Mouse (Mus musculus) R1 (cell line): Measurements from ENCODE around the gene Prkch.
"Not testable (repeated sequence)": the region's sequence is repeated elsewhere in the genome, so short reads cannot be mapped to it uniquely, and the experiment has no call there.

ENCODE experiments used
- DNase-seq: peaks from one replicate; pipeline ENCODE4 v3.0.0-alpha.2; 2018; ENCODE audit warnings: low read depth, low spot score

The Prkch gene

DNA sequence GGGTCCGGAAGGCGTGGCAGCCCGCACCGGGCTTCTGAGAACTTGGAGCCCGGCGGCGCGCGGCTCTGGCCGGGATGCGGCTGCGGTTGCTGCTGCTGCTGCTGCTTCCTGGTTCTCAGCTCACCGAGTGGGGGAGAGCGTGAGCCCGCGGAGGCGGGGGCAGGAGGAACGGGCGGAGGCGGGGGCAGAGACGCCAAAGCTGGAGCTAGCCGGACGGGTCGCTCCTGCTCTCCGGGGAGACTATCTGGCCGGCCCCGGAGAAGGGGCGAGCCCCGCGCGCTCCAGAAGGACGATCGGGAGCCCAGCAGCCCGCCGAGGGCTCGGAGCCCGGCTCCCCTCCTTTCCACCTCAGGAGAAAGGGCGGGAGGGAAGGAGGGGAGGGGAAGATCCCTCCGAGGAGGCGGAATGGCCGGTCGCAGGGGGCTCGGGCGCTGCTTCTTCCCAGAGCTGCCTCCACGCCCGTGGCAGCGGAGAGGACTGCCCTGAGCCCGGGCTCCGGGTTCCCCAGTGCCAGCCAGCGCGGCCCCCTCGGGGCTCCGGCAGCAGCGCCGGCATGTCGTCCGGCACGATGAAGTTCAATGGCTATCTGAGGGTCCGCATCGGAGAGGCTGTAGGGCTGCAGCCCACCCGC is at the start of gene Prkch:
TSS of gene Prkch (plus strand) at position 187 of the 631 bp plus-strand sequence.
- DNase-seq, result no peak

DNA sequence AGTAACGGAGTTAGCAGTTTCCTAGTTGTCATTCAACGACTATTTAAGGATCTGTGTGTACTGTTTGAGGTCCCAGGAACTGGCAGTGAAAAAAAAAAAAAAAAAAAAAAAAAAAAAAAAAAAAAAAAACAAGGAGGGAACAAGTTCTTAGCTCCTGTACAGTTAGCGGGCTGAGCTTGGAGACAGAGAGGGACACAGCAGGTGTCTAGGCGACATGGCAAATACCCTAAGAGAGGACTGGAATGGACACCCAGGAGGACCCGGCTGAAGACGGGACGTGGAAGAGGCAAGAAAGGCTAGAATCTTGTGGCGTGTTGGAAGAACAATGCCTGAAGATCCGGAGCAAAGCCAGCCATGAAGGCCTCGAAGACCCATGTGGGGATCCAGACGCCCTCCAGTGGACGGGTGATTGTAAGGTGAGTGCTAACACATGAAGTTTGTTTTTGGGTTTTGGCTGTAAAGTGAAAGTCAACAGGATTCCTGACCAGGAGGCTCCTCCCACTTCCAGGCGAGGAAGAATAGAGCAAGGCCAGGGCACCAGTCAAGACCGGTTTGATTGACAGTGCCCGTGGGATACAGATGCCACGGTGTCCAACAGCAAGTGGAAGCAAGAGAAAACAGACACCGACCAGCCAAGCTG is 47.0 kb upstream of the Prkch start:
- DNase-seq, result peak; percentile 88

DNA sequence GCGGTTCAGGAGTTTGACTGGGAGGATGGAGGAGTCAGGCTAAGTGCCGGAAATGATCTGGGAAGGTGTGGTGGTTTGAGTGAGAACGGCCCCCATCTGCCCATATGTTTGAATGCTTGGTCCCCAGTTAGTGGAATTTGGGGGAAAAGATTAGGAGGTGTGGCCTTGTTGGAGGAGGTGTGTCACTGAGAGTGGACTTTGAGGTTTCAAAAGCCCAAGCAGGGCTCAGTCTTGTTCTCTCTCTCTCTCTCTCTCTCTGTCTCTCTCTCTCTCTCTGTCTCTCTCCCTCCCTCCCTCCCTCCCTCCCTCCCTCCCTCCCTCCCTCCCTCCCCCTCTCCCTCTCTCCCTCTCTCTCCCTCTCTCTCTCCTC is 46.5 kb upstream of the Prkch start:
- DNase-seq, result not testable (repeated sequence)

DNA sequence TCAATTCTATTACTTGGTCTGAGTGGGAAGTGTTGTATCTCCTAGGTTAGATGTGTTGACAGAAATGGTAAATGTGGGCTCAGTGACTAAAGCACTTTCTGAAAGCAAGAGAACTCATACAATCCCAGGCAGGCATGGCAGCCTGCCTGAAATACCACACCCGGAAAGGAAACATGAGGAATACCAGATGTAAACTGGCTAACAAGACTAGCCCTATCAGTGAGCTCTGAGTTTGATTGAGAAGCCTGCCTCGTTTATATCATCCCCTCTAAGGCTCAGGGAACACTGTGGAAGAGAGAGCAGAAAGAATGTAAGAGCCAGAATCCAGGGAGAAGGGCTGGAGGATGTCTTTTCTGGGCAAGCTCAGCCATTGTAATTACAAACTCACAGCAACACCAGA is 45.4 kb upstream of the Prkch start:
- DNase-seq, result no peak

DNA sequence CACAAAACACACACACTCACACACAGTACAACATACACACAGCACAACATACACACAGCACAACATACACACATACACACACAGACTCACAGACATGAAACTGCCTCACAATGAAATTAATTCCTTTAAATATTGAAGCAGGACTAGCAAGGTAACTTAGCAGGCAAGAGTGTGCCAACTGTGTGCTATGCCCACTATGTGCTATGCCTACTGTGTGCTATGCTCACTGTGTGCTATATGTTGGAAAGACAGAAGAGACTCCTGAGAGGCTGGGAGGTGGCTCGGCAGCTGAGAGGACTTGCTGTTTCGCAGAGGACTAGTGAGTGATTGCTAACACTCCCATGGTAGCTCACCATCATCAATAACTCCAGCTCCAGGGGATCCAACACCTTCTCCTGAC is 44.2 kb upstream of the Prkch start:
- no peak for DNase-seq

DNA sequence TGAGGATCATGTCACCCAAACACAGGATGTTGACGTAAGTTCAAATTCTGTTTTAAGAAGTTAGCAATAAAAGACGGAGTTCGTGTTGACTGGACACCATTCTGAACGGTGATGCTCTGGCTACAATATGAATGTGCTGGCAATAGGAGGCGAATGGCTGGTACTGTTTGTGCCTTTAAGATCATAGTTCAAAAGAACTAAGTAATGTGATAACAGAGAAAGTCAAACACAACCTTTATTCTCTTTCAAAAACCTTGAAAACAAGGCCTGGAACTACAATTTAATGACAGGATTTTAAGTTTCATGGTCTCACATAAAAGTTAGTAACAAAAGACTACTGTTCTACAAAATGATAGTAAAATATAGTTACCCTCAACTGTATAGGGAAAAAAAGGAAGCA is 41.4 kb upstream of the Prkch start:
- DNase-seq, result no peak

DNA sequence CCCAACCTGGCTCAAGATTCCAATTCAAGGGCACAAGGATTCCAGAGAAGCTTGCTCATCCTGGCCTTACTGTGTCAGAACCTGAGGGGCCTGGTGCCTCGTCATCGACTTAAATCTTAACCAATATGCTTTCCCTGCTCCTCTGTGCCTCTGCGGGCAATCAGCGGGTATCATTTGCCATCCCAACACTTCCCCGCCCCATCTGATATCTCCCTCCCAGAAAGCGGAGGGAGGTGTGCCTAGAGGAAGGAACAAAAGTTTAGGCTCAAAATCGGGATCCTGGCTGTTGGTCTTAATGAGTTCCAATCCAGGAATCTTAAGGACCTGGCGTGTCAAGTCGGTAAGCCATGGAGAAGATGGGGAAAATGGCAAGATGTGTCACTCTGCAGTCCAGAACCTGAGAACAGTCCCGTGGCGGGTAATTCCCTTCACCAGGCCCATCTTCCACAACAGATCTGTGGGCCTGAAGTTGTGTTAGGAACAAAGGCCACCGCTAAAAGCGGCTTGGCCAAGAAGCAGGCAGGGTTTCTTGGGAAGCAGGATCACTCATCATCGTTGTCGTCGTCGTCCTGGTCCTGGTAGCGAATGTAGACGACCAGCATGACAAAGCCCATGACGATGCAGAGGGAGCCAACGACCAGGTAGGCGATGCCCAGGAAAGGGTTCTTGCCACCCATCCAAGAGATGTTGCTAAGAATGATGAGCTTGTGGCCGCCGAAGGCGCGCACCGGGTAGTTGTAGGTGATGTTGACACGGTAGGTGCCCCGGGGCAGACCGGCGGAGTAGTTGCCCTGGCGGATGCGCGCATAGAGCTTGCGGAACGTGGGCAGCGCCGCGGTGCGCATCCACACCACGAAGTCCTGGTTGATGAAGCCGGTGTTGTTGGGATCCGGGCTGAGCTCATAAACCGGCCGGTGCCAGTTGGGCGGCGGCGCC is 39.6 kb upstream of the Prkch start:
- peak; percentile 27 for DNase-seq

DNA sequence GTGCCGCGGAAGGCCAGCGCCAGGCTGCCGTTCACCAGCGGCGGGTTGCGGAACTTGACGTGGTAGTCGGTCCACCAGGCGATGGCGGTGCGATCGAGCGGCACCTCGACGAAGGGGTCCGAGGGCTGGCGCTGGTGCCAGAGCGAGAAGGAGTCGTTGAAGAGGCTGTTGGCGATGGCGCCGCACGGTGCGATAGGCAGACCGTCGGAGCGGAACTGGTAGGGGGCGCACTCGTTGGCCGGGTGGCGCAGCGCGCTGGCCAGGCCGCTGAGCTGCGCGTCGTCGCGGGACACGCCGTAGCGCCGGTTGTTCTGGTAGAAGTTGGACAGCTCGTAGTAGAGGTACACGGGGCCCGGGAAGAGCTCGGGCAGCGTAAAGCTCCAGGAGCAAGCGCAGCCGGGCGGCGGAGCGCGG is 38.9 kb upstream of the Prkch start:
- DNase-seq, result no peak

DNA sequence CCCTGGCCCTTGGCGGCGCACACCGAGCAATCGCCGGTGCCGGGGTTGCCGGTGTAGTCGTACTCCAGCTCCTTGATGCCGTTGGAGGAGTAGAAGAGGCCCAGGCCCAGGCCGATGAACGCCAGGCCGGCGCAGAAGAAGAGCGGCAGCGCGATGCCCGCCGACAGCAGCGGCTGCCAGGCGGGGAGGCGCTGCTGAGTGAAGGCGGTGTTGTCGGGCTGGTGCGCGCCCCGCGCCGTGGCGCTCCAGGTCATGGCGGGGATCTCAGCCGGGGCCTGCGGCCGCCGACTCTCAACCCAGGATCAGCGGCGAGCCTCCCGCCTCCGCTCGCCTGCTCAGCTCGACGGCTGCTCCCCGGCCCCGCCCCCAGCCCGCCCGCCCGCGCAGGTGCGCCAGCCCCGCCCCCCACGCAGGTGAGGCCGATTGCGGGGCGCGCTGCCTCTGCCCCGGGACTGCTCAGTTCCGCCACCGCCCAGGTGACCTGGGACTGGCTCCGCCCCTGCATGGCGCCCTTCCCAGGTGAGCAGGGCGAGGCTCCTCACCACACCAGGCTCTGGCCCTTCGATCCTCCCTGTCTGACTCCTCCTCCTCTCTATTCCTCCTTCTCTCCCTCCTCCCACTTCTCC is 38.4 kb upstream of the Prkch start, which contains the start of gene Tmem30b:
TSS of gene Tmem30b (minus strand) at position 307 of the 626 bp plus-strand sequence.
- DNase-seq, result peak; percentile 62

DNA sequence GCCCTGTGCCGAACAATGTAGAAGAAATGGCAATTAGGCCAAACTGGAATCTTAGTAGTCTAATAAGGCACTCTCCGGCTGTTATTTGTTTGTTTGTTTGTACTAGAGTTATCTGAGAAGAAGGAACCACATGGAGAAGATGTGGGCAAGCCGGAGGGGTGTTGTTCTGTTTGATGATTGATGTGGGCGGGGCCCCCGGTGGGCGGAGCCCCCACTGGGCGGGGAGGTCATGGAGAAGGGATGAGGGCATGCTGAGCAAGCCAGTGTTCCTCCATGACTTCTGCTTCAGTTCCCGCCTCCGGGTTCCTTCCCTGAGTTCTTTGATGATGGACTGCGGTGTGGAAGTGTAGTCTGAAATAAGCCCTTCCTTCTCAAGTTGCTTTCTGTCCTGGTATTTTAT is 37.0 kb upstream of the Prkch start:
- peak; percentile 67 for DNase-seq

DNA sequence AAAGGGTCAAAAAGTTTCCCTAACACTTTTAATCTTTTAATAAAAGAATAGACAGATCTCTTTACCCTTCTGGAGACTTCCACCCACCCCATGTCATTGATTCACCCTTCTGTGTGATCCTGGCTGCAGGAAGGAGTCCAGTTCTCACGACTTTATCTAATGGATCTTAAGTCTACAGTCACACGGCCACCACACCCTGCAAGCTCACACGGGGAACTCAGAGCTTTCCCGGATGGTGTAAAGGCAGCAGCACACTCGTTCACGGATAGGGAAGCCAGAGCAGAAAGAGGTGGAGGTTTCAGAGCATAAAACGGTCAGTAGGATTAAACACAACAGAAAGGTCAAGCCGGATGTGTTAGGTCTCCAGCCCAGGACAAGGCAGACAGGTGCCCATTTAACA is 36.3 kb upstream of the Prkch start:
- DNase-seq, result no peak

DNA sequence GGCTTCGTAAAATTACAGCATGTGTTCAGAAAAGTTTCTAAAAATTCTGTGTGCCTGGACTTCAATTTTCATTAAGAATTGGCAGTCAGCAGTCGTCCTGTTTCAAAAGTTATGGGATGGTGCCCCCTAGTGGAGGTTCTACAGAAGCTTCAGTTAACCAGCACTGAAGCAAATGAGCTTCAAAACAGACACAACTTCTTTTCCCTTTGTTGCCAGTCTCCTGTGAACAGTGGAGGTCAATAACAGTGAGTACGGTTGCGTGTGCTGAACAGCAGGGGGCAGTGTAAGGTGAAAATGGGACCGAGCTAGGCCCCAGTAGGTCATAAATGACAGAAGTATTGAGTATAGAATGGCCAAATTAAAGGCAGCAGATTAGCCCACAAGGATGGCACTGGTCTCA is 30.4 kb upstream of the Prkch start:
- peak; percentile 90 for DNase-seq

DNA sequence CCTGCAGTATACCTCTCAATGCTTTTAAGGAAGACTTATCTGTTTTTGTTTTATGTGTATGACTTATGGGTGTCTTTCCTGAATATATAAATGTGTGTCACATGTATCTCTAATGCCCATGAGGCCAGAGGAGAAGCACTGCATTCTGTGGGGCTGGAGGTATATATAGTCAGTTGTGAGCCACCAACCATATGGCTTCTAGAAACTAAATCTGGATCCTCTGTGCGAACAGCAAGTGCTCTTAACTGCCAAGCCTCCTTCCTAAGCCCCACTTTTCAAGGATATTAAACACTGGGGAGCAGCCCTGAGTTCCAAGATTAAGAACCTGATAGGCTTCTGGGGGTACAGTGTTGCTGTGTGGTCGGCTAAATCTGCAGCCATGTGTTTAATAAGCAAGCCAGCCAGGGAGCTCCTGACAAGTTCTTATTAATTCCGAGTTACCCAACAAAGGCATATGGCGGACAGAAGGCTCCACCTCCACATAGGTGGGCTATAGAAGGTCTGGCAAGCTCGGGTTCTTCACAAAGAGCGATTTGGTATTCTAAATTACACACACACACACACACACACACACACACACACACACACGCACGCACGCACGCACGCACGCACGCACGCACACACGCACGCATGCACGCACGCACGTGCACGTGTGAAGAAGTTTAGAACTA is 25.9 kb upstream of the Prkch start:
- no peak for DNase-seq

DNA sequence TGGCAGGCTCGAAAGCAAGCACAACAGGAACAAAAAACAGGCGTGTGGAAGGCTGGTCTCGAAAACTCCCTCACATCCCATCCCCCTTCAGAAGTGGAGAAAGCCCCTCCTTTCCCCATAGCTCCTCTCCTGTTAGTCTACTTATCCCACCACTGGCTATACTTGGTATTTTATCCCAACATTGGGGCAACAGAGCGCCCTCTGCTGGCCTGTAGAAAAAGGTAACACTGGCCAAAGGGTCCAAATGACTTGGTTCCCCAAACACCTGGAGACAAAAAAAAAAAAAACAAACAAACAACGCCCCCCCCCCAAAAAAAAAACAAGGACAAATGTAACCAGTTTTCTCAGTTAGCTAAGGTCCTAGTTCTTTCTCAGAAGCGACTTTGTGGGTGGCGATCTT is 24.5 kb upstream of the Prkch start:
- DNase-seq, result peak; percentile 87

DNA sequence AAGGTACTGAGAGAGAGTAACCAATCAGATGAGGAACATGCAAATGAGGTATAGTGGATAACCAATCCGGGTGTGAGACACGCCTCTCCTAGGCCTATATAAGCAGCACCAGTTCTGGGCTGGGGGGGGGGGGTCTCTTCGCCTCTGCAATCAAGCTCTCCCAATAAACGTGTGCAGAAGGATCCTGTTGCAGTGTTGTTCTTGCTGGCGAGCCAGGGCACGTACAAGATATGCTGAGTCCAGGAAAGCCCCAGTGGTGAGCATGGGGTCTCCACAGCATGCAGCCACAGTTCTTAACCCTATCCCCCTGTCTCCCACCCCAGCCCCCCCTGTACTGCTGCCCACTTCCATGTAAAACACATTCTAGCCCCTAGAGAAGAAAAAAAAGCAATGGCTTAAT is 21.5 kb upstream of the Prkch start:
- DNase-seq, result not testable (repeated sequence)

DNA sequence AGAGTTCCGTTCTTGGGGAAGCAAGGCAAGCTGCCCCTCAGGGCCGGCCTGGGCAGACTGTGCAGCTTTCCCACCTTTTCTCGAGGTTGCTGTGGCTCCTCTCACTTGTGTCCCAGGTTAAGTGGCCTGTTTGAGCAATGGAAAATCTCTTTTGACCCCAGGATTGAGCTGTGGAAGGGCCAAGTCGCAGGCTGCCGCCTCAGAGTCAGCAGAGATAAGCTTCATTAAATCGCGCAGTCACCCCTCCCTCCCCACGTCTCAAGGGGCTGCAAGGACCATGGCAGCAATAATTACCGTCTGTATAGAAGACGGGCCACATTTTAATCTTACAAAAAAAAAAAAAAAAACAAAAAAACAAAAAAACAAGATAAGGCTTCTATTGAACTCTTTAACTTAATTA is 20.4 kb upstream of the Prkch start:
- DNase-seq, result no peak

DNA sequence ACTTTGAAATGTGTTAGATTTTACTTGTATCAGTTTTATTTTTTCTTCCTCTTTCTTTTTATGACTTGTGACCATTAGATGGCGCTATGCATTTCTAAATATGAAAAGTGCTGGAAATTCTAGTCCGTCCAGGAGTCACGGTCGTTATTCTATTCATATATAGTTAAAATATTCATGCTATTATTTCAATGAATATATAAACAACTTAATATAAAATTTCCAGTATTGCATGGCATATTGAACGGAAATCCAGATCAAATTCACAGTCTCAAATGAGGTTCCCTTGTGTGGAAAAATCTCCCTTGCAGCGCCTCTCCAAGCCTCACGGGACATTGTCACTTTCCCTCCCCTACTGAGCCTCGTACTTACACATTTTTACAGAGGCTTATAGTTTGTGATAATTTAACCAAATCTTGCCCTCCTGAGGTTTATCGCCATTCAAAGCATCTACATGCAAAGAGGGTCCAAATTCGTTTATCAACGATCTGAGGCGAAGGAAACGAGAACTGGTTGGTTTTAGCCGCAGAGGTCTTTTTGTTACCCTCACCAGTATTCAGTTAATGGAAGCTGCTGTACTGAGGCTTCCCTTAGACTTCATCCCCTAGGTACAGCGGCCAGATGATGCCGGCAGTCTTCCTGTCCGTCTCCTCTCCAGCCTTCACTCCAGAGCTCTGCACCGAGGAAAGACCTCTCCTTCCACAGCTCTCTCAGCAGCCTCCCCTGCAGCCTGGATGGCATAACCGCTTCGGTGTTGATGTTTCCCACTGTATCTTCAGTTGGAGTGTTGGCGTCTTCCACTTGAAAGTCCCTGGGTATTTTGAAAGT is 19.6 kb upstream of the Prkch start:
- DNase-seq, result peak; percentile 51

DNA sequence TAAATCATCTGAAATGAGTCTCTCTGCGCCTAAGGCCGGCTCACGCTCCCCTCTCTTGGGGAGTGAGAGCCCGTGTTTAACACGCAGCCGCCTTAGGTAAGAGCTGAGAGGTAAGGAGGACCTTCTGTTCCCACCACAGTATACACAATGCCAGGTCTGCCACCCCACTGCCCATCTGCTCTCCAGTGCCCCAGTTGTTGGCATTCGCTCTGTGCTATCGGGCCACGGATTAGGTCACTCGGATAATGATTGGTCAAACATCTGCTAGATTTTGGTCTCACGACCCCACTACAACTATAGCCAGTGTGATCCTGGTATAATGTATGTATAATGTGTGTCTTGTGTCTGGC is 19.0 kb upstream of the Prkch start:
- no peak for DNase-seq

DNA sequence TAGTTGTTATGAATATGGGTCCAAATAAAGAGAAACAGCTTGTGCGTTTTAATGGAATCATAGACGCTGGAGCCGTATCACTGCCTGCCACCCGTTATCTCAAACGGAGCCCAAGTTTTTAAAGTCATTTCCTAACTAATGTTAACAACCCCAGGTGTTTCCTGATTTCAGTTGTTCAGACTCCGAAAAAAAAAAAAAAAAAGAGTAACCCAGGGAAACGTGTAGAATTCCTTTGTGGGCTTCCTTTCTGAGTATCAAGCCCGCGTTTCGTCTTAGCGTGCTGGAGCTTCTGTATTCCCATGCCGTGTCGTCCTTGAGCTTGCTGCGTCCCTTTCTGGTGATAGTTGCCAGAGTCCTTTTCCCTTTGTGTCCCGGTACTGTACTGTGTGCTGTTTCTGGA is 10.0 kb upstream of the Prkch start:
- peak; percentile 42 for DNase-seq

DNA sequence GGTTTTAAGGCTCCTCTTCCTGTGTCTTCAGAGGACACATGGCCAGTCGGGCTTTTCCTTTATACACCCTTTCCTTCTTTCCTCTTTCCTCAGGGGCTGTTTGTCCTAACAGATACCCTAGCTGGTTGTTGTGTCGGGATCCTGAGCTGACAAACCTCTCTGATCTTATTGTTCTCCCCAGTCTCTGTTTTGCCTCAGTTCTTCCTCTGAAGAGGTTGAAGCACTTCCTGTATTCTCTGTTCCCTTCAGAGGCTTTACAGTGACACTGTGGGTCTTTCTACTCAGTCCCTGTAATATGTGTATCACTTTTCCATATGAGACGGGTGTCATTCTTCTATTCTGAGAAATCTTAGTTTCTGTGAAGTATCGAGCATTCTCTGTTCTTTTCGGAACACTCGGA is 6.5 kb upstream of the Prkch start:
- DNase-seq, result no peak

DNA sequence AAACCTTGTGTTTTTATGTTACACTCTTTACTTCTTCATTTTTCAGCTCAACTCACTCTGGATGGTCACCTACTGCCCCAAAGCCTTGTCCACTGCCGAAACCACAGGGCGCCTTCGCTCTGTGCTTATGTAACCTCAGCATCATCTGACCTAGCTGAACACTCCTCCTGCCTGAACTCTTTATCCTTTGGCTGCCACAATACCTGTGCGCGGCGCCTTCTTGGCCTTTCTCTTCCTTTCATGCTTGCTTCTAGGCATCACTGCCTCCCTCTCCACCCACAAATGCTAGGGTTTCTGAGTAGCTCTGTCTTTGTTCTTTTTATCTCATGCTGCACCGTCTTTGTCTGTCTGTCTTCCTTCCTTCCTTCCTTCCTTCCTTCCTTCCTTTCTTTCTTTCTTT is 3.8 kb upstream of the Prkch start:
- DNase-seq, result no peak
